11 mouse cellular contexts compared by ENCODE assay signal in genomic region chr5:141754278-141754677, GRCm38 (mm10).
DNase-seq lines count a peak whose midpoint lies in the region; ATAC-seq and TF ChIP-seq lines count a peak whose summit lies in the region.
"Had no signal": no experiment of that assay in that cellular context is flagged by ENCODE, and none has a peak within 500 bp of the region (broad histone marks: within the 10 kb centered on the region; RNA-seq: fewer than 3 reads in every experiment).

No protein-coding gene starts in this region.

- no peaks in the 10 kb centered on the region for H3K27me3 ChIP-seq in neural tube, embryonic 13.5 days
- H3K27me3 ChIP-seq: embryonic facial prominence, embryonic 13.5 days; stomach, embryonic 15.5 days had no signal

- no peaks in the 10 kb centered on the region for H3K9me3 ChIP-seq in neural tube, embryonic 13.5 days
- H3K9me3 ChIP-seq: embryonic facial prominence, embryonic 13.5 days; stomach, embryonic 15.5 days had no signal

- no peak for DNase-seq in neural tube, embryonic 10.5 days (ENCODE audit: extremely low spot score, low spot score)
- DNase-seq in left cerebral cortex, adult 2 months (ENCODE audit: extremely low spot score in 1 of 2, low spot score in 2 of 2), result peak; percentile 42 to 45
- peak; percentile 44 for DNase-seq in right cerebral cortex, postnatal 4 days
- DNase-seq in MN1 (ENCODE audit: low spot score), result no peak
- DNase-seq in ovary, adult 18-20 months (ENCODE audit: low spot score), result no peak
- no peak for DNase-seq in adrenal gland, adult (ENCODE audit: inconsistent age in 2 of 2, low spot score in 1 of 2)
- DNase-seq: lung, postnatal 36 days had no signal

- 14% methylated on average over 7 of the region's 7 CpGs for WGBS in neural tube, embryonic 13.5 days

- intact Hi-C loops in left cerebral cortex, adult 2 months (cut with DNase I), result no loop called here

- H3K36me3 ChIP-seq in neural tube, embryonic 13.5 days, result no peaks in the 10 kb centered on the region
- H3K36me3 ChIP-seq: embryonic facial prominence, embryonic 13.5 days; stomach, embryonic 15.5 days had no signal

- peak; percentile 47; the same call in 1 of the 2 replicates for ATAC-seq in neural tube, embryonic 13.5 days (ENCODE audit: low read depth)
- ATAC-seq in hematopoietic stem cell, adult 5-6 weeks (replicated peaks in 1 of 2; ENCODE audit: insufficient read depth in 1 of 2, low FRiP score in 2 of 2, low TSS enrichment in 1 of 2, low read depth in 1 of 2, poor library complexity in 2 of 2, severe bottlenecking in 2 of 2), result peak; percentile 92 to 93

- no peak overlapping the region; the same call in 1 of the 2 replicates for H3K27ac ChIP-seq in neural tube, embryonic 13.5 days (replicated peaks)
- H3K27ac ChIP-seq in left cerebral cortex, adult 2 months, result no peak overlapping the region
- H3K27ac ChIP-seq: embryonic facial prominence, embryonic 13.5 days; stomach, embryonic 15.5 days had no signal

- no peak overlapping the region for H3K4me3 ChIP-seq in neural tube, embryonic 13.5 days
- H3K4me3 ChIP-seq in left cerebral cortex, adult 2 months, result no peak overlapping the region
- H3K4me3 ChIP-seq: embryonic facial prominence, embryonic 13.5 days; stomach, embryonic 15.5 days had no signal

- H3K9ac ChIP-seq in neural tube, embryonic 13.5 days, result no peak overlapping the region
- H3K9ac ChIP-seq: embryonic facial prominence, embryonic 13.5 days; stomach, embryonic 15.5 days had no signal

- no peak for TF ChIP-seq CTCF in left cerebral cortex, adult 2 months (IDR thresholded peaks at IDR 0.05)

- peaks cover 15% of the 10 kb centered on the region for H3K4me1 ChIP-seq in neural tube, embryonic 13.5 days (replicated peaks)

- no peak overlapping the region for H3K4me2 ChIP-seq in neural tube, embryonic 13.5 days
- H3K4me2 ChIP-seq: embryonic facial prominence, embryonic 13.5 days; stomach, embryonic 15.5 days had no signal

Comparison
In these comparisons a context has a peak if more than half of its experiments do, and no peak if none do; other contexts are left out.
1. DNase-seq: peak in left cerebral cortex, adult 2 months (2 of 2) and right cerebral cortex, postnatal 4 days (single experiment); none in neural tube, embryonic 10.5 days (single experiment), MN1 (single experiment), ovary, adult 18-20 months (single experiment) and adrenal gland, adult (0 of 2).